Mouse (Mus musculus): ENCODE results near the gene Cdcp2.

DNA sequence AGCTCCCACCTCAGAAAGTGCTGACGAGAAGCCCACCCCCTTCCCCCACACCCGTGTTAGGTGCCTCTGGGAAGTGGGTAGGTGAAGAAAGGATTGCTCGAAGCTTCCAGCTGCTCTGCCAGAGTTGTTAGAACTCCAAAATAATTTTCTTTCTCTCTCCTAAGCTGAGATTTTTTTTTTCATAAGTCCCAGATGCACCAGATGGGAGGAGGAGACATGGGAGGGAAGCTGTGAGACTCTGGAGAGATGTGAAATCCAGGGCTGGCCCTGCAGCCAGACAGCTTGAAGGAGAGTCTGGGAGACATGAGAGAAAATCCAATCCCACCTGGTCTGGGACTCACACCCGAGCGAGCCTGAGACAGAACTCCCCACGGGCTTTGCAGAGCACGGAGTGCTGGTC lies 27.7 kb downstream of the Cdcp2 start:
- TF ChIP-seq CTCF (conservative IDR thresholded peaks at IDR 0.05; ENCODE audit: low read length) (no peak), NANOG (IDR thresholded peaks at IDR 0.05; ENCODE audit: borderline replicate concordance, low read length) (no peak), POU5F1 (IDR thresholded peaks at IDR 0.05; ENCODE audit: borderline replicate concordance, low read length) (no peak)
